Mouse (Mus musculus) spleen, adult 2 months (tissue): ENCODE results near the gene Fam241b. TPM values are rescaled to one million over a fixed set of nuclear protein-coding genes. Genes with fewer than 3 reads are reported as not detected.

Experiments used
- DNase-seq, 2 experiments: peaks; one replicate each; pipeline versions ENCODE4 v3.0.0 to v3.0.0-alpha.2; 2012 to 2021; ENCODE audit warnings: low spot score in 2 of 2, low read depth in 1 of 2
- H3K27ac ChIP-seq: fragments of 200-500 bp; 2 replicates; pipeline ENCODE4 v1.5.1; 2012; ENCODE audit warnings: low read length, inconsistent platforms; ENCODE audit not compliant: insufficient read depth
- H3K27me3 ChIP-seq: fragments of 200-500 bp; 2 replicates; pipeline ENCODE4 v1.6.1; 2012; ENCODE audit warnings: mild to moderate bottlenecking, moderate library complexity, low read length, inconsistent platforms; ENCODE audit not compliant: control insufficient read depth, insufficient read depth
- H3K36me3 ChIP-seq: fragments of 200-500 bp; 2 replicates; pipeline ENCODE4 v1.6.1; 2012; ENCODE audit warnings: mild to moderate bottlenecking, low read length, inconsistent platforms; ENCODE audit not compliant: control insufficient read depth, insufficient read depth
- H3K4me1 ChIP-seq: fragments of 200-500 bp; 2 replicates; pipeline ENCODE4 v1.6.1; 2011; ENCODE audit warnings: inconsistent platforms; ENCODE audit not compliant: control insufficient read depth, insufficient read depth, insufficient read length
- H3K4me3 ChIP-seq: fragments of 200-500 bp; 2 replicates; pipeline ENCODE4 v1.5.1; 2011; ENCODE audit warnings: mild to moderate bottlenecking, inconsistent platforms; ENCODE audit not compliant: insufficient read depth, insufficient read length; ENCODE audit errors: extremely low read depth
- CTCF ChIP-seq: fragments of 200-500 bp; IDR thresholded peaks from 2 replicates; pipeline ENCODE4 v1.5.1; 2011; ENCODE audit warnings: mild to moderate bottlenecking, inconsistent platforms; ENCODE audit not compliant: insufficient read depth, insufficient read length, insufficient replicate concordance; ENCODE audit errors: extremely low read depth
- POLR2A ChIP-seq: fragments of 200-500 bp; IDR thresholded peaks from 2 replicates; pipeline ENCODE4 v1.6.1; 2011; ENCODE audit warnings: low read depth, low read length, inconsistent platforms
- WGBS: fragments of 180-500 bp; shearing (Covaris S2); methylation state at CpG from one replicate; pipeline ENCODE4 v1.1.7; 2018; 5-methylcytosine and 5-hydroxymethylcytosine counted together
- polyA plus RNA-seq: library from polyadenylated mRNA; depleted of rRNA; stranded (reverse); fragments of >200 nt; gene quantifications from 2 replicates; pipeline ENCODE4 v1.2.3, GENCODE M21; 2012

Gene Fam241b
- polyA plus RNA-seq, 1 experiment: 0.68 TPM

DNA sequence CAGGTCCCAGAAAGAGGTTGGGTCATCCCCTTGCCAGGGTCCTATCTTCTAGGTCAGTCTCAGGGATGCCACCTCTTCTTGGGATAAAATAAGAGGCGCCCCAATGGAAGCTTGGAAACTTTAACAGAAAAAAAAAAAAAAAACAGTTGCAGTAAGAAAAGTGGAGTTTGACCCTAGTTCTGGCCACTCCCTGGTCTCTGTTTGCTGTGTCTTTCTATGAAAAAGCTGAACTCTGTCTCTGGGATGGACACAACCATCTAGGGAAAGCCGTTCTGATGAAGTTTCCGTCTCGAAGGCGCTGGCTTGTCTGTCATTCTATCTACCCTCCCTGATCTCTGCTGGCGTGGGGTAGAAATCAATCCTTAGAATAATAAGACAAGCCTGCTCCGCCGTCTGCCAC lies 73.1 kb downstream of the Fam241b start:
- H3K27ac ChIP-seq: no peak overlapping the region
- H3K4me3 ChIP-seq: no peak overlapping the region
- whole genome bisulfite sequencing: 89% methylated on average over 8 of the region's 8 CpGs
- no peaks in the 10 kb centered on the region for H3K4me1 ChIP-seq
- TF ChIP-seq CTCF (no peak), POLR2A (no peak)
- no peaks in the 10 kb centered on the region for H3K36me3 ChIP-seq
- no peak for DNase-seq
- no peaks in the 10 kb centered on the region for H3K27me3 ChIP-seq

DNA sequence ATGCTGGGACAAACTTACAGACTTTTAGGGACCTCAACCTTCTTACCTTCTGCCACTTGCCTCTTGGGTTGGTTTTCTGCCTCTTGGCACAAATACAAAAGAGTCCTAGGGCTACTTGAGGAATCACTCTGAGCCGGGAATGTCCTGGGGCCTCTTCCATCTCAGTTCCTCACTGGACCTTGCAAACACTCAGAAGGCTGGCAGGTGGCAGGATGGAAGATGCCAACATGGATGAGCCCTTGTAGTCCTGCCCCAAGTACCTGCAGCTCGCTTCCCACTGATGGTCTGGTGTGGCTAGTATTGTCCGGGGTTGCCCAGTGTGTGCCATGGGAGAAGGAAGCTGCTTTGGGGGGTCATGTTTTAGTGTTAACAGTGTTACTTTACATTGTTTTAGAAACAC lies 73.8 kb downstream of the Fam241b start:
- no peak for DNase-seq
- WGBS: 89% methylated on average over 3 of the region's 3 CpGs
- Histone ChIP-seq H3K36me3 (no peaks in the 10 kb centered on the region), H3K27me3 (no peaks in the 10 kb centered on the region), H3K4me3 (no peak overlapping the region), H3K4me1 (no peaks in the 10 kb centered on the region), H3K27ac (no peak overlapping the region)
- TF ChIP-seq POLR2A: no peak
- TF ChIP-seq CTCF: no peak

DNA sequence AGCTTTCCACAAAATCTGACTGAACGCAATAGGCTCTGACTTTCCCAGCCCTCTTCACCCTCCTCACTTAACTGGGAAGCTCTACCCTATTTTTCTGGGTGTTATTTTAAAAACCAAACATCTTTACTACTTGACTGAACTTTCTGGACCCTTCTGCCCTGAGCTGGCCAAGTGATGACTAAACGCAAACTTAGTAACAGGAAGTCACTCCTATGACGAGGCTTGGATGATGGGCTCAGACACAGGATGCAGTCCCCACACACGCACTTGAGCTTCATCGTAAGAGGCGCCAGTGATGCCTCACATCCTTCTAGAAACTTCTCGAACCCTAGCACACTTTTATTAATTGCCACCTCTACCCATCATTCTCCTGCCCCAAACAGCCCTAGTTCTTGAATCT lies 74.3 kb downstream of the Fam241b start:
- H3K36me3 ChIP-seq: no peaks in the 10 kb centered on the region
- H3K27ac ChIP-seq: no peak overlapping the region
- TF ChIP-seq CTCF: no peak
- TF ChIP-seq POLR2A: no peak
- 63% methylated on average over 7 of the region's 7 CpGs for WGBS
- no peak overlapping the region for H3K4me3 ChIP-seq
- no peak for DNase-seq
- H3K27me3 ChIP-seq: no peaks in the 10 kb centered on the region
- H3K4me1 ChIP-seq: no peaks in the 10 kb centered on the region

DNA sequence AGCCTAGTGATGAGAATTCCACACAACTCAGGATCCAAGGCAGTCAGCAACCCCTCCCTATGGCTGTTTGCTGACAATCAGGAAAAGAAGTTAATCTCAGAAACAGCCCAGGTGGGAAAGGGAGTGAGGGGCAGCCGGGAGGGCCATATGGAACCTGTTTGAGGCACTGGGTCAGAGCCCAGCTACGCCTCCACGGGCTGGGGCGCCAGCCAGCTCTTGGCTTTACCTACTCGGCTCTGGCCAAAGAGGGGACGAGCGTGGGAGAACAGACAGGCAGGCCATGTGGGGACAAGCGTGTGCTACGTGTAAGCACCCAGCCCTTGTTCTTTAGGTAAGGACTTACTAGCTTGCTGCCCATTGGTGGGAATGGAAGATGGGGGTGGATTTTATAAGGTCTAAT lies 75.2 kb downstream of the Fam241b start:
- no peak overlapping the region for H3K27ac ChIP-seq
- TF ChIP-seq POLR2A (no peak), CTCF (no peak)
- no peaks in the 10 kb centered on the region for H3K27me3 ChIP-seq
- 88% methylated on average over 9 of the region's 9 CpGs for WGBS
- DNase-seq: no peak
- H3K4me3 ChIP-seq: no peak overlapping the region
- no peaks in the 10 kb centered on the region for H3K36me3 ChIP-seq
- H3K4me1 ChIP-seq: no peaks in the 10 kb centered on the region

DNA sequence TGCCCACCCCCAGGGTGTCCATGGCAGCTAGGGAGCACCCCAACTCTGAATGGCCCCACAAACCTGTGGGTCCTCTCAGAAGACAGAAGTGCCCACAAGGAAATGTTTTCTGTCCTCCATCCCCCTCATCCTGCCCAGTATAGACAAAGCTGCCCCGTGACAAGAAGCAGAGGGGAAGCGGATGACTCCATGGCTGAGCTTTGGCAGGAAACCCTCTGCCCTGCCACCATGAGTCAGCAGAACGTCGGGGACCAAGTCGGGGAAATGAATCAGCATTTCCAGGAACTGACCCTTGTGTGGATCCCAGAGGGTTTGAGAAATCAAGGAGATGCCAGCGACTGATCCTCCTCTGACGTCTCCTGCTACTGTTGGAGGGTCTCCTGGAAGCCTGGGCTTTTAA lies 77.5 kb downstream of the Fam241b start:
- DNase-seq: no peak
- WGBS: 4% methylated on average over 7 of the region's 7 CpGs
- TF ChIP-seq POLR2A (no peak), CTCF (no peak)

DNA sequence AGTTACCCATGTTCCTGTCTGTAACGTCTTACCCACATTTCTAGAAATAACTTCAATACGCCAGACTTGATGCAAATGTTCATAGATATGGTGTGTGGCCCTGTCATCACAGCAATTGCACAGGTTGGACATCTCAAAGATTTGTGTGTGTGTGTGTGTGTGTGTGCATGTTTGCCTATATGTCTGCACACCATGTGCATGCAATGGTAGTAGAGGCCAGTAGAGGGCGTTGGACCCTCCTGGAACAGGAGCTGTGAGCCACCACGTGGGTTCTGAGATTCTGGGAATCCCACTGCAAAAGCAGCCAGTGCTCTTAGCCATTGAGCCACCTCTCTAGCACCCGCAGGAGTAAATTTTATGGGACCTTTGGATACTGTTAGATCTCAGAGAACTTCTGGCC lies 80.9 kb downstream of the Fam241b start:
- DNase-seq: no peak
- 77% methylated on average over 5 of the region's 5 CpGs for WGBS
- no peak overlapping the region for H3K27ac ChIP-seq
- no peaks in the 10 kb centered on the region for H3K36me3 ChIP-seq
- H3K27me3 ChIP-seq: no peaks in the 10 kb centered on the region
- H3K4me3 ChIP-seq: no peak overlapping the region
- no peaks in the 10 kb centered on the region for H3K4me1 ChIP-seq
- TF ChIP-seq POLR2A: no peak
- no peak for TF ChIP-seq CTCF

More for the DNA sequence above, 77.5 kb downstream of the Fam241b start:
- Histone ChIP-seq H3K4me1 (no peaks in the 10 kb centered on the region), H3K27me3 (no peaks in the 10 kb centered on the region), H3K4me3 (no peak overlapping the region), H3K27ac (no peak overlapping the region), H3K36me3 (no peaks in the 10 kb centered on the region)

DNA sequence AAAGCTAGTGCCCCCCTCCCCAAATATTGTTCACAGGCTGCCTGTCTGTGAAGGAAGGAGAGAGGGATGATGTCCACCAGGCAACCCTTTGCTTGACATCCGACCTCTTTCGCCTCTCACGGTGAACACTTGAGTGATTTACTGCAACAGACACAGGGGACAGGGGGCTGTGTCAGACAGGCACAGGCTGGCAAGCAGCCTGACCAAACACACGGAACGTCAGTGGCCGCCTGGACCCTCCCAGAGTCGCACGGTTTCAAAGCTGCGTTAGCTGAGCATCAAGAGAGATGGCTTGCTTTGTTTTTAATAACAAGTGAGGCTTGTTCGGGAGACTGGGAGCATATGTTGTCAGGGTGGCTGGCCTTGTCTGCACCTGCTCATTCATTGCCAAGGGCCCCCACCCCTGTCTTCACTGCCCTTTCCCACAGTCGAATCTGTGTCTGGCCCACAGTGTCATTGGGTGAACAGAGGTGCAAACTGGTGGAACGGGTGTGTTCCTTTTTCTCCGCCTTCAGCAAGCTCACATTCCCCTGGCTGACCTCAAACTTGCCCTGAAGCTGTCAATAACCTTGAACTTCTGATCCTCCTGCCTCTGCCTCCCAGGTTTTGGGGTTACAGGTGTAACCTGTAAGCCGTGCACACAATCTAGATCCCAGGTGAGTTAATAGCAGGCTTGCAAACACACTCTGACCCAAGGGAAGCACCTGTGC lies 82.6 kb downstream of the Fam241b start:
- Histone ChIP-seq H3K27me3 (no peaks in the 10 kb centered on the region), H3K36me3 (no peaks in the 10 kb centered on the region), H3K4me3 (no peak overlapping the region), H3K4me1 (no peaks in the 10 kb centered on the region), H3K27ac (no peak overlapping the region)
- DNase-seq: no peak
- no peak for TF ChIP-seq POLR2A
- TF ChIP-seq CTCF: no peak
- 74% methylated on average over 14 of the region's 14 CpGs for WGBS
